Mouse (Mus musculus): ENCODE data around the gene Gm20075.

GRCm38 (mm10) chr13:96045396-96045795 is 35.8 kb downstream of the Gm20075 start:
- TF ChIP-seq CTCF (IDR thresholded peaks at IDR 0.05; ENCODE audit: low read depth): no peak
- TF ChIP-seq EP300 (IDR thresholded peaks at IDR 0.05; ENCODE audit: low read depth): no peak
